Mouse (Mus musculus): ENCODE results near the gene Aldh6a1.

Aldh6a1 gene

GRCm38 (mm10) chr12:84450718-84451646, at the start of gene Aldh6a1, which contains the start of gene Lin52:
Gene Aldh6a1 (minus strand): TSS chr12:84451004.
Gene Lin52 (plus strand): TSS chr12:84451422.
- peak; percentile 99 for DNase-seq

DNA sequence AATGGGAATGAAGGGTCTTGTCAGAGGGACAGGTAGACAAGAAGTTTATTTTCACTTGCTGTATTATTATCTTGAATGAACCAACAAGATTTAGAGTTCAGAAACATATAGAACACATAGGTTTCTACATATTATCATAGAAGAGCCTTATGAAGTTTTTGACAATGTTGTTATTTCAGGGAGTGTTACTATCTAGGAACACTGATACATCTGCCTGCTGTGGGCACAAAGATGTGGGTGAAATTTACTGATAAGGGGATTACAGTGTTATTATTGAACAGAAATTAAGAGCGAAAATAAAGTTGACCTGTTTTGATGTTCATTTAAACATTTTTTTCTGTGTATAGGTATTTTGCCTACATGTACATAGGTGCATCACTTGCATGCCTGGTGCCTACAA, 46.0 kb upstream of the Aldh6a1 start:
- DNase-seq: no peak

DNA sequence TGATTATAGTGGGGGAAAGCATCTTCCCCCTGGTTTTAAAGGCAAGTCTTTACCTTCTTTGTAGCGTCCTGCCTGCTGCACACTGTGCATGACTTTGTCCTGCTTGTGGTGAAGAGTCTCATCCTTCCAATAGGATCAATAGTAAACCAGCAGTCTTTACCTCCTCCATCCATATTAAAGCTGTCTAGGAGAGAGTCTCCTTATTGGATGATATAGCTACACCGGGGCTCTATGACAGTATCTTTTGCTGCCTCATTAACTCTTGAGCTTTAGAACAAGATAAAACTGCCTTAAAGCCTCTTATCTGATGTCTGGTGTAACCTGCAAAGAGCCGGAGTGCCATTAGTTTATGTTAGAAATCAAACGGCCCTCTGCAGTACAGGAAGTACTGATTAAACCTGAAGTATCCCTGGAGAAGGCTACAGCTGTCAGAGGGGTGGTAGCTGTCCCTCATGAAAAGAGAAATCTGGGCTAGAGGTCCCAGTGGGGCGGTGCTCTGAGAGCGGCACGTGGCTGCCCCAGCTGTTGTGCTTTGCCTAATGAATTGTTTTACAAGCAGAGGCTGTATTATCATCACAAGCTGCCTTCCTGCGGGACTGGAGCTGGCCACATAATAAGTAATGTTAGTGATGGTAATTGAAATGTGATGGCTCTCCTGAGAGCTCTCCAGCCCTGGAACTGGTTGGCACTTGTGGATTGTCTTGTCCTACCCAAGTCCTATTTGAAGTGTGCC, 36.7 kb upstream of the Aldh6a1 start:
- DNase-seq: peak; percentile 49

GRCm38 (mm10) chr12:84482778-84483585, 32.2 kb upstream of the Aldh6a1 start:
- DNase-seq: no peak

- no peak for DNase-seq
Observed at GRCm38 (mm10) chr12:84481251-84481650, 30.4 kb upstream of the Aldh6a1 start.

DNA sequence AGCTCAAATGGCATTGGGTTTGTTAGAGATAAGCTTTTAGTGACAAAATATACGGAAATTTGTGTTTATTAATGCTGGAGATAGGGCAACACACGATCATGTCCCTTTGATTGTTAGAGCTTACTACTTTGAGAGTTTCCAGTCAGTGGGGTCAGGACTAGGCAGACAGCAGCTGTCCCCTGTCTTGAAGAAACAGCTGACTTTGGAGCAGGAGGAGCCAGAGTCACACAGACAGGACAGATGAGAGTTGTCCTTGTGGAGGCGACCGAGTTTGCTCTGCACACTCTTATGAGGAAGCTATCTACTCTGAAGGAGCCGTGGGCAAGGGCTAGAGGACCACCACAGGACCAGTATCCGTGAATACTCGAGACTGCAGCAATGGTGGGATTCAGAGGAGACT, 28.1 kb upstream of the Aldh6a1 start:
- DNase-seq: peak; percentile 18

DNA sequence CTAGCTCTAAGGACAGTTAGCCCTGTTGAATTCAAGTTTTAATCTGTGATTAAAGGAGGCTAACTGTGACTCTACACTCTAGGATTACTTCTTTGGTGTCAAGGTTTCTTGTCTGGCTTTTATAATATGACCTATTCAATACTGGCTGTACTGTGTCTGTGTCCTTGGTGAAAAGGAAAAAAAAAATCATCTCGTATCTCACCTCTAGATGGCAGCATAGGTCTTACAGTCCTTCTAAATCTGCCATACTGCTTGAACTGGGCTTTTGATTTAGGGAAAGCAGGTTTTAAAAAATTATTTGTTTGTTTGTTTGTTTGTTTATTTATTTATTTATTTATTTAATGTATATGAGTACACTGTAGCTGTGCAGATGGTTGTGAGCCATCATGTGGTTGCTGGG, 17.9 kb upstream of the Aldh6a1 start:
- peak; percentile 46 for DNase-seq

GRCm38 (mm10) chr12:84462856-84463255, 12.1 kb upstream of the Aldh6a1 start:
- no peak for DNase-seq

GRCm38 (mm10) chr12:84461416-84461815, 10.6 kb upstream of the Aldh6a1 start:
- no peak for DNase-seq

DNA sequence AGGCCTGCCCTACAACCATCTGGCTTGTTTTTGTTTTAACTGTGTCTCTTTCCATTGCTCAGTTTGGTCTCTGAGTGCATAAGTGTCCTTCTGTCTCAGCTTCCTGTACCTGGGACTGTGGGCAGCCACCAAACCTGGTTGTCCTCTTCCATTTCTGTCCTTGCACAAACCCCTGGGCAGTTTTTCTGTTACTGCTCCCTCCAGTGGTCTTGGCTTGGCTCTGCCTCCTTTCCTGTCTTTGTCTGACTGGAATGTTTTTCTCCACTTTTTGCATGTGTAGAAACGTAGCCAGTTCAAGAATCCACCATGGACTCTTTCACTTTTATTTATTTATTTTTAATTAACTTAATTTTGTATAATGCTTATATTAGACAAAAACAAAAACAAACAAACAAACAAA, 9.0 kb upstream of the Aldh6a1 start:
- peak; percentile 8 for DNase-seq

GRCm38 (mm10) chr12:84456911-84457310, 6.1 kb upstream of the Aldh6a1 start:
- DNase-seq: no peak

DNA sequence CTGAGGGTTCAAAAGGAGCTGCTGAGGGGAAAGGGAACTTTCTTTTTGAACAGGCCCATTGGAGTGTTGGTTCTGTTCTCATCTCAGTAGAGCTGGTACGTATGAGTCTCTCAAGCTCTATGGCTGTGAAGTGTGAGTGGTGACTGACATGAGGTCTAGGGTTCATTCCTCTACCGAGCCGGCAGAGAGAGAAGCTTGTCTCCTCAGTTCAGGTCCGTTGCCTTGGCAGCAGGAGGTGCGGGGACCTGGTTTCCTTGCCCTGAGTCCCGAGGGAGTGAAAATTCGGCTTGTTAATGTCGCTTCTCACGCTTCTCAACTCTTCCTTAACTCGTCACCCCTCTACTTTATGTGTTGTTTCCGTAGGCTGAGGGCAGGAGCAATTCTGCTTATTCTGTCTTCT, 997 bp upstream of the Aldh6a1 start:
- DNase-seq: peak; percentile 10

DNA sequence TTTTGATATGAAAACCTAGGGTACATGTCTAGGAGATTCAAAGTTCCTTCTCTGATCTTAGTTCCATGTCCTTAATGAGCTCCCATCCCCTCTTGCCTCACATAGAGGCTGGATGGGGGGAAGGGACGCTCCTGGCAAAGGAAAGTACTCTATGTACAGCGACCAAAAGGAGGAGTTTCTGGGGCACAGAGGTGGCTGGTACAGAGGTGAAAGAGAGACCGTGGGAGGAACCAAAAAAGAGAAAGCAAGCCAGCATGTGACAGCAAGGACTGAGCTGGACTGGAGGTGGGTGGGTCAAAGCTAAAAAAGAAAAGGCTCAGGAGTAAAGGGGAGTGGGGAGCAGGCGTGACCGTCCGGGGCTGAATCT, 470 bp downstream of the Aldh6a1 start:
- peak; percentile 59 for DNase-seq

- DNase-seq: peak; percentile 2
Observed at GRCm38 (mm10) chr12:84449887-84450286, 917 bp downstream of the Aldh6a1 start.

DNA sequence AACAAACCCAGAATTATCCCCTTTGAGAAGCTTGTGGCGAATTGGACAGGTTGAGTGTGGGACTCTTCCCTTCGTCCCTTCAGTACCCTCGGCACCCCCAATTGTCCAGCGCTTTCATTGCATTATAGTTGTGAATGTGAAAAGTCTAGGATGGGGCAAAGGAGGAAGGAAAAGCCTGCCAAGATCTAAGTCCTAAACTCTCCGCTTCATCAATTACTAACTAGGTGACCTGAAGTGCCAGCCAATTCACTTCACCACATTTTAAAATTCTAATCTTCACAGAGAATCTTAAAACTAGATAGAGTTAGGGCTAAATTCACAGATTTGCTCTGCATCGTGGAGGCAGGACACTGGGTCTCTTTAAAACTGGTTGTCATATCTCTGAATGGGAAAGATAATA, 2.6 kb downstream of the Aldh6a1 start:
- no peak for DNase-seq

DNA sequence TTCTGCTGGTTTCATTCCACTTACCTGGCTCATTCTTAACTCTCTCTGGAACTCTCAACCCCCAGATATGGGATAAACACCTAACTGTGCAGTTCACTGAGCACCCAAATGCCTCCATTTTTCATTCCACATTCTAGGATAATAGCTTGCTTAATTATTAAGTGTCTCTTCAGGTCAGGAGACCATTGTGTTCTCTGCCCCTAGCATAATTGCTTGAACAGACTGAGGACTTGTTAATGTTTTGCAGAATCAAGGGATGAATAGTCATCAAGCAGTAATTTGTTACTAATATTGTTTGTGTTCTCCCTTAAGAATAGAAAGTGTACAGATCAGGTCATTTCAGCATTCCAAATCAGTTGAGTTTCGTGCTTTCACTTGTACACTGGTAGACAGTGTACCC, 3.4 kb downstream of the Aldh6a1 start:
- no peak for DNase-seq

DNA sequence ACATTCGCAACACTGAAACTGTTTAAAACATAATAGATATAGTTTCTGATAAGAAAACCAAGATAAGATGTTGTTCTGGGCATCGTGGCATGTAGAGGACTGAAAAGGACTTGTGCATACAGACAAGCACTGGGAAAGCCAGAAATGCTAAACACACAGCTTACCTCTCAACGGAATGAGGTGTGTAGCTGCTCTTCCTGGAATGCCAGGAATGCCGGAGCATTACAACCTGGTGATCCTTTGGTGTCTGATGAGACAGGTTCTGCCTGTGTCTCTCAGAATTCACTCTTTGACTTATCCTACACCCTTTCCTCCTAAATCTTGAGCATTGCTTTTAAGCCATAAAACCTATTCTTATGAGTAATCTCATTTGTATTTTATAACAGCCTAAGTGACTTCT, 8.3 kb downstream of the Aldh6a1 start:
- no peak for DNase-seq

DNA sequence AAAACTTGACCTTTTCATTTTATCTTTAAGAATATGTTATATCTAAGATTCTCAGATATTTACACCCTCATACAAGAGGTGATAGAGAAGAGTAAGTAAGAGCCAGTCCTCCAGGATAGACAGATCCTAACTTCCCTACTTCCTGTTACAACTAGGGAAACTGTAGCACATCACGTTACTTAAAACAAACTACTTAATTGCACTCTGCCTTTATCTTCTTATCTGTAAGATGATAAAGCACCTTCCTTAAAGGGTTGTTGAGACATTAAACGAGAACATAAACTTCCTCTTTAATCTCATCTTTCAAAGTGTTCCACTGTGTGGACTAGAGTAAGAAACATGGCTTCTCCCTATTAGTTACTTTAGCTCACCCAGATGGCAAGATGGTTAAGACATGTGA, 12.1 kb downstream of the Aldh6a1 start:
- no peak for DNase-seq

DNA sequence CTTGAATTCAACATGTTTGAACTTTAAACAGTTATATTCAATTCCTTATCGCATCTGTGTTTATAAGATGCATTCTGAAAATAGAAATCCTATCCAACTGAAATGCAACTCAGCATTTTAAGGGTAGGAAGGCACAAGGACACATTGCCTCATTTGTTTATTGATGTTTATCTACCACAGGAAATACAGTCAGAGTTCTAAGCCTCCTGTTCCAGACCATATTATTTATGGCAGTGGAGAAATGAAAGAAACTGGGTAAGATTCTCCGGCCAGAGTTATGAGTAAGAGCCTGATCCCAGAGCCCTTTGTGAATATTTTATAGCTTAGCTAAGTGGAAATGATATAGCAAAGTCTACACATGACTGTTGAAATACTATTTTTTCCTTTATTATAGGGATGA, 21.0 kb downstream of the Aldh6a1 start:
- DNase-seq: no peak

- no peak for DNase-seq
Observed at GRCm38 (mm10) chr12:84423990-84424389, 26.8 kb downstream of the Aldh6a1 start.

DNA sequence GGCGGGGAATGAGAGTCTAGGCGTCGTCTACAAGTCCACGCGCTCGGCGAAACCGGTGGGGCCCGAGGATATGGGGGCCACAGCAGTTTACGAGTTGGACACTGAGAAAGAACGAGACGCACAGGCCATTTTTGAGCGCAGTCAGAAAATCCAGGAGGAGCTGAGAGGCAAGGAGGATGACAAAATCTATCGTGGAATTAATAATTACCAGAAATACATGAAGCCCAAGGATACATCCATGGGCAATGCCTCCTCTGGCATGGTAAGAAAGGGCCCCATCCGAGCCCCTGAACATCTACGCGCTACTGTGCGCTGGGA, 33.2 kb downstream of the Aldh6a1 start:
- no peak for DNase-seq

DNA sequence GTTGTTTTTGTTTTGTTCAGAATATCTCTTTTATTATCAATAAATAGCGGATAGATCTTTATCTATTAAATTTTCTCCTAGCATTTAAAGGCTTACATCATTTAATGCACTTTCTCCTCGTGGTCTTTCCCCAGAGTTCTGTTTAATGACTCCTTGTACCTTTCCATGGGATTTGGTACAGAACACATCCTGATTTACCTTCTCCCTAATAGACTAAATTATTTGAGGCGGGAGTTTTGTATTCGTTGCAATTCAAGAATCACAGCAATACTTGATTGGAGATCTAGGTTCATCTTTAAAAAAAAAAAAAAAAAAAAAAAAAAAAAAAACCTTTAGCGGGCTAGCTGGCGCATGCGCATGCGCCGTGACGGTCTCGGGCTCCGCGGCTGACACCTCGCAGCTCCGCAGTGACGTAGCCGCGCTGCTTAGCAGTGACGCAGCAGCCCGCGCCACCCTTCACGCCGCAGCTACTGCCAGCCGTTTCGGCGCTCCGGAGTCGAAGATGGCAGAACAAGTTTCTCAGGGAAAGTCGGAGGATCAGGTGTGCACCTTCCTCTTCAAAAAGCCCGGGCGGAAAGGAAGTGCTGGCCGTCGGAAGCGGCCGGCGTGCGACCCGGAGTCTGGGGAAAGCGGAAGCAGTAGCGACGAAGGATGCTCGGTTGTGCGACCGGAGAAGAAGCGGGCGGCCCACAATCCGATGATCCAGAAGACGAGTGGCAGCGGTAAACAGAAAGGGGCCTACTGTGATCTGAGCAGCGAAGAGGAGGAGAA, 33.8 kb downstream of the Aldh6a1 start, which contains the start of gene Rnf113a2:
TSS of gene Rnf113a2 (plus strand) at position 363 of the 771 bp plus-strand sequence.
- DNase-seq: peak; percentile 88
